ENCODE assay signal across 30 mouse cellular contexts in genomic region chr4:99986609-99987008, GRCm38 (mm10).
"Had no signal": no experiment of that assay in that cellular context is flagged by ENCODE, and none has a peak within 500 bp of the region (broad histone marks: within the 10 kb centered on the region; RNA-seq: fewer than 3 reads in every experiment).

No protein-coding gene starts in this region.

- H3K36me3 ChIP-seq: hindbrain, embryonic 10.5 days; hindbrain, embryonic 12.5 days; hindbrain, embryonic 15.5 days had no signal

- H3K27ac ChIP-seq: heart, embryonic 10.5 days; heart, embryonic 13.5 days; heart, embryonic 15.5 days; hindbrain, embryonic 10.5 days; hindbrain, embryonic 12.5 days; hindbrain, embryonic 13.5 days; hindbrain, embryonic 14.5 days; hindbrain, embryonic 15.5 days; hindbrain, postnatal 0 days; intestine, embryonic 15.5 days; kidney, postnatal 0 days; left cerebral cortex, adult 2 months had no signal

- H3K4me3 ChIP-seq: heart, embryonic 10.5 days; heart, embryonic 12.5 days; heart, embryonic 13.5 days; heart, embryonic 15.5 days; hindbrain, embryonic 10.5 days; hindbrain, embryonic 12.5 days; hindbrain, embryonic 13.5 days; hindbrain, embryonic 15.5 days; intestine, embryonic 15.5 days; left cerebral cortex, adult 2 months had no signal

- H3K9me3 ChIP-seq: heart, embryonic 10.5 days; heart, embryonic 12.5 days; heart, embryonic 13.5 days; heart, embryonic 15.5 days; hindbrain, embryonic 10.5 days; hindbrain, embryonic 12.5 days; hindbrain, embryonic 13.5 days; hindbrain, embryonic 15.5 days; intestine, embryonic 15.5 days had no signal

- H3K4me2 ChIP-seq: heart, embryonic 11.5 days; heart, embryonic 12.5 days; heart, embryonic 13.5 days; heart, embryonic 15.5 days; hindbrain, embryonic 12.5 days; hindbrain, embryonic 13.5 days; hindbrain, embryonic 14.5 days; hindbrain, embryonic 15.5 days; intestine, embryonic 15.5 days had no signal

- DNase-seq: heart, postnatal 10 days; heart, postnatal 14 days; heart, postnatal 36 days; kidney, adult 11 months; kidney, adult 18-20 months; kidney, adult 2 months; kidney, adult 8-10 months; kidney, adult 9 months; kidney, postnatal 14 days; kidney, postnatal 25 days; kidney, postnatal 36 days; kidney, postnatal 4 days; layer of hippocampus, postnatal 36 days had no signal

- H3K9ac ChIP-seq: heart, embryonic 12.5 days; heart, embryonic 13.5 days; heart, embryonic 15.5 days; hindbrain, embryonic 12.5 days; hindbrain, embryonic 13.5 days; hindbrain, embryonic 14.5 days; hindbrain, embryonic 15.5 days; intestine, embryonic 15.5 days had no signal

- ATAC-seq: hindbrain, embryonic 16.5 days; hindbrain, postnatal 0 days; intestine, embryonic 15.5 days; intestine, embryonic 16.5 days; intestine, postnatal 0 days had no signal

- H3K4me1 ChIP-seq: heart, embryonic 15.5 days; hindbrain, embryonic 12.5 days; hindbrain, embryonic 15.5 days had no signal

- H3K27me3 ChIP-seq: heart, embryonic 12.5 days; heart, embryonic 13.5 days; heart, embryonic 15.5 days; hindbrain, embryonic 12.5 days; hindbrain, embryonic 13.5 days; hindbrain, embryonic 15.5 days; intestine, embryonic 15.5 days had no signal
